12 mouse cellular contexts compared by ENCODE assay signal in genomic region chrY:90724014-90724709, GRCm38 (mm10). TPM values are rescaled to one million over a fixed set of nuclear protein-coding genes. Genes with fewer than 3 reads are reported as not detected.
DNase-seq lines count a peak whose midpoint lies in the region; ATAC-seq lines count a peak whose summit lies in the region.
"Not testable (repeated sequence)": the region's sequence is repeated elsewhere in the genome, so short reads cannot be mapped to it uniquely, and the experiment has no call there.
"Had no signal": no experiment of that assay in that cellular context is flagged by ENCODE, and none has a peak within 500 bp of the region (broad histone marks: within the 10 kb centered on the region; RNA-seq: fewer than 3 reads in every experiment).

No protein-coding gene starts in this region.

- peak; percentile 45 for DNase-seq in 416B (ENCODE audit: low read depth)
- DNase-seq in R1 (ENCODE audit: low read depth, low spot score): peak; percentile 89
- DNase-seq in liver, embryonic 11.5 days (ENCODE audit: low spot score); midbrain, embryonic 14.5 days: not testable (repeated sequence)

- WGBS in embryonic facial prominence, embryonic 13.5 days: 63% methylated on average over 8 of the region's 8 CpGs
- WGBS in heart, embryonic 11.5 days (ENCODE audit: insufficient replicate concordance): 56% methylated on average over 8 of the region's 8 CpGs
- 54% methylated on average over 8 of the region's 8 CpGs for WGBS in intestine, embryonic 15.5 days
- WGBS in liver, embryonic 11.5 days: 60% methylated on average over 8 of the region's 8 CpGs
- WGBS in midbrain, embryonic 14.5 days: 40% methylated on average over 8 of the region's 8 CpGs
- WGBS in stomach, embryonic 14.5 days: 40% methylated on average over 8 of the region's 8 CpGs

- not testable (repeated sequence) for H3K27me3 ChIP-seq in embryonic facial prominence, embryonic 13.5 days; heart, embryonic 11.5 days (ENCODE audit: control insufficient read depth, insufficient read depth, low read length); intestine, embryonic 15.5 days (replicated peaks); liver, embryonic 11.5 days (replicated peaks; ENCODE audit: control insufficient read depth, insufficient read depth, low read length); midbrain, embryonic 14.5 days (ENCODE audit: control insufficient read depth, insufficient read depth, low read length); stomach, embryonic 14.5 days (ENCODE audit: control insufficient read depth, insufficient read depth, low read length)

- peak; percentile 87; the same call in 1 of the 2 replicates for ATAC-seq in embryonic facial prominence, embryonic 13.5 days (ENCODE audit: insufficient number of reproducible peaks, insufficient read depth, low FRiP score, low TSS enrichment, low read depth)
- ATAC-seq in heart, embryonic 11.5 days (replicated peaks; ENCODE audit: insufficient number of reproducible peaks, low FRiP score, low TSS enrichment): peak; percentile 72
- ATAC-seq in intestine, embryonic 15.5 days: peak; percentile 67
- peak; percentile 77 for ATAC-seq in liver, embryonic 11.5 days (replicated peaks; ENCODE audit: low FRiP score)
- ATAC-seq in midbrain, embryonic 14.5 days (ENCODE audit: low FRiP score, low TSS enrichment): peak; percentile 85
- ATAC-seq in stomach, embryonic 14.5 days (ENCODE audit: insufficient number of reproducible peaks, insufficient read depth, low FRiP score, low read depth): peak; percentile 71; the same call in 1 of the 2 replicates

- not testable (repeated sequence) for H3K9me3 ChIP-seq in embryonic facial prominence, embryonic 13.5 days; heart, embryonic 11.5 days (replicated peaks; ENCODE audit: control insufficient read depth, low read length); intestine, embryonic 15.5 days; liver, embryonic 11.5 days (ENCODE audit: control insufficient read depth, low read length); midbrain, embryonic 14.5 days (ENCODE audit: control insufficient read depth, low read length); stomach, embryonic 14.5 days (ENCODE audit: control insufficient read depth, low read depth, low read length)

- not testable (repeated sequence) for H3K9ac ChIP-seq in embryonic facial prominence, embryonic 13.5 days; heart, embryonic 11.5 days (ENCODE audit: low read depth, low read length); intestine, embryonic 15.5 days; liver, embryonic 11.5 days (ENCODE audit: low read depth, low read length); midbrain, embryonic 14.5 days (replicated peaks; ENCODE audit: low read length); stomach, embryonic 14.5 days (replicated peaks; ENCODE audit: low read depth, low read length)

- not testable (repeated sequence) for H3K4me1 ChIP-seq in embryonic facial prominence, embryonic 13.5 days; heart, embryonic 11.5 days (ENCODE audit: control insufficient read depth, insufficient read depth, low read length); intestine, embryonic 15.5 days (replicated peaks); liver, embryonic 11.5 days (replicated peaks; ENCODE audit: control insufficient read depth, insufficient read depth, low read length); midbrain, embryonic 14.5 days (ENCODE audit: control insufficient read depth, insufficient read depth, low read length); stomach, embryonic 14.5 days (ENCODE audit: control insufficient read depth, insufficient read depth, low read length)

- not testable (repeated sequence) for H3K4me2 ChIP-seq in embryonic facial prominence, embryonic 13.5 days; heart, embryonic 11.5 days; intestine, embryonic 15.5 days (replicated peaks); liver, embryonic 11.5 days; midbrain, embryonic 14.5 days (ENCODE audit: low read length); stomach, embryonic 14.5 days (replicated peaks; ENCODE audit: low read depth, low read length)

- not testable (repeated sequence) for H3K4me3 ChIP-seq in embryonic facial prominence, embryonic 13.5 days; heart, embryonic 11.5 days (ENCODE audit: low read depth, low read length); intestine, embryonic 15.5 days (replicated peaks); liver, embryonic 11.5 days (ENCODE audit: low read depth, low read length); midbrain, embryonic 14.5 days (replicated peaks; ENCODE audit: low read depth, low read length); stomach, embryonic 14.5 days (ENCODE audit: low read depth, low read length)

- not testable (repeated sequence) for H3K27ac ChIP-seq in embryonic facial prominence, embryonic 13.5 days; heart, embryonic 11.5 days (ENCODE audit: low read depth, low read length); intestine, embryonic 15.5 days; liver, embryonic 11.5 days (ENCODE audit: low read depth, low read length); midbrain, embryonic 14.5 days (replicated peaks; ENCODE audit: low read depth, low read length); stomach, embryonic 14.5 days (ENCODE audit: low read length)

- H3K36me3 ChIP-seq in embryonic facial prominence, embryonic 13.5 days; heart, embryonic 11.5 days (ENCODE audit: control insufficient read depth, insufficient read depth, low read length); intestine, embryonic 15.5 days; liver, embryonic 11.5 days (ENCODE audit: control insufficient read depth, insufficient read depth, low read length); midbrain, embryonic 14.5 days (ENCODE audit: control insufficient read depth, insufficient read depth, low read length); stomach, embryonic 14.5 days (ENCODE audit: control insufficient read depth, insufficient read depth, low read length): not testable (repeated sequence)

RNA-seq across cellular contexts. Expression of gene Gm21860, which starts 30.5 kb away (rescaled TPM):
- polyA plus RNA-seq in embryonic facial prominence, embryonic 13.5 days (2015; fragmentation: Nextera tagmentation; extraction: Ambion mirVana): not detected in 2 replicates
- polyA plus RNA-seq in heart, embryonic 11.5 days (2014; fragmentation: Nextera tagmentation; extraction: Ambion mirVana): not detected in 2 replicates
- not detected in 2 replicates for polyA plus RNA-seq in intestine, embryonic 15.5 days (2015; fragmentation: Nextera tagmentation; extraction: Ambion mirVana)
- polyA plus RNA-seq in liver, embryonic 11.5 days (2014; fragmentation: Nextera tagmentation; extraction: Ambion mirVana): not detected in 2 replicates
- polyA plus RNA-seq in midbrain, embryonic 14.5 days (2014; fragmentation: Nextera tagmentation; extraction: Ambion mirVana): not detected in 2 replicates
- polyA plus RNA-seq in stomach, embryonic 14.5 days (2014; fragmentation: Nextera tagmentation; extraction: Ambion mirVana): not detected in 2 replicates
- polyA plus RNA-seq: adrenal gland, adult 2 months; C2C12; erythroblast, embryonic 14.5 days; macrophage had no signal
